Mouse (Mus musculus): ENCODE measurements around the gene Ablim2.
A peak's percentile ranks its signal among the peaks of the same experiment; 100 is the strongest.

Ablim2 gene

GRCm38 (mm10) chr5:35770246-35770645 lies 12.6 kb downstream of the Ablim2 start:
- no peak for DNase-seq (ENCODE audit: low spot score in 2 of 2)

GRCm38 (mm10) chr5:35770891-35771663 lies 13.4 kb downstream of the Ablim2 start:
- no peak for DNase-seq (ENCODE audit: low spot score in 2 of 2)

- DNase-seq (ENCODE audit: low spot score in 2 of 2), result no peak
Observed at GRCm38 (mm10) chr5:35773274-35774136, 15.8 kb downstream of the Ablim2 start.

GRCm38 (mm10) chr5:35774137-35774424 lies 16.4 kb downstream of the Ablim2 start:
- no peak for DNase-seq (ENCODE audit: low spot score in 2 of 2)

- DNase-seq (ENCODE audit: low spot score in 2 of 2), result no peak
Observed at GRCm38 (mm10) chr5:35781116-35781515, 23.4 kb downstream of the Ablim2 start.

- DNase-seq (ENCODE audit: low spot score in 2 of 2), result no peak
Observed at GRCm38 (mm10) chr5:35782648-35783180, 25.0 kb downstream of the Ablim2 start.

- no peak for DNase-seq (ENCODE audit: low spot score in 2 of 2)
Observed at GRCm38 (mm10) chr5:35785853-35786252, 28.2 kb downstream of the Ablim2 start.

- peak; percentile 63 to 72 for DNase-seq (ENCODE audit: low spot score in 2 of 2)
Observed at GRCm38 (mm10) chr5:35787847-35788246, 30.2 kb downstream of the Ablim2 start.

- DNase-seq (ENCODE audit: low spot score in 2 of 2), result no peak
Observed at GRCm38 (mm10) chr5:35788719-35789118, 31.0 kb downstream of the Ablim2 start.

- DNase-seq (ENCODE audit: low spot score in 2 of 2), result no peak
Observed at GRCm38 (mm10) chr5:35789697-35790096, 32.0 kb downstream of the Ablim2 start.

- DNase-seq (ENCODE audit: low spot score in 2 of 2), result no peak
Observed at GRCm38 (mm10) chr5:35790387-35791065, 32.8 kb downstream of the Ablim2 start.

GRCm38 (mm10) chr5:35793971-35794370 lies 36.3 kb downstream of the Ablim2 start:
- DNase-seq (ENCODE audit: low spot score in 2 of 2), result no peak

- DNase-seq (ENCODE audit: low spot score in 2 of 2), result no peak
Observed at GRCm38 (mm10) chr5:35794942-35795341, 37.3 kb downstream of the Ablim2 start.

GRCm38 (mm10) chr5:35795481-35796048 lies 37.9 kb downstream of the Ablim2 start:
- peak; percentile 75 to 76 for DNase-seq (ENCODE audit: low spot score in 2 of 2)

- DNase-seq (ENCODE audit: low spot score in 2 of 2), result no peak
Observed at GRCm38 (mm10) chr5:35796136-35796535, 38.5 kb downstream of the Ablim2 start.

- no peak for DNase-seq (ENCODE audit: low spot score in 2 of 2)
Observed at GRCm38 (mm10) chr5:35799090-35799489, 41.4 kb downstream of the Ablim2 start.

GRCm38 (mm10) chr5:35803416-35803815 lies 45.7 kb downstream of the Ablim2 start:
- DNase-seq (ENCODE audit: low spot score in 2 of 2), result no peak

GRCm38 (mm10) chr5:35804685-35805084 lies 47.0 kb downstream of the Ablim2 start:
- no peak for DNase-seq (ENCODE audit: low spot score in 2 of 2)

- DNase-seq (ENCODE audit: low spot score in 2 of 2), result no peak
Observed at GRCm38 (mm10) chr5:35805209-35805608, 47.5 kb downstream of the Ablim2 start.

GRCm38 (mm10) chr5:35807018-35807417 lies 49.3 kb downstream of the Ablim2 start:
- no peak for DNase-seq (ENCODE audit: low spot score in 2 of 2)

GRCm38 (mm10) chr5:35810526-35810925 lies 52.8 kb downstream of the Ablim2 start:
- peak; percentile 65 to 85 for DNase-seq (ENCODE audit: low spot score in 2 of 2)
